Mouse (Mus musculus): ENCODE measurements around the gene Cdh13. TPM values are rescaled to one million over a fixed set of nuclear protein-coding genes. Genes with fewer than 3 reads are reported as not detected.

Cdh13 gene
- total and polyA plus RNA-seq, 3 experiments: 162 to 172 (median 163) TPM

DNA sequence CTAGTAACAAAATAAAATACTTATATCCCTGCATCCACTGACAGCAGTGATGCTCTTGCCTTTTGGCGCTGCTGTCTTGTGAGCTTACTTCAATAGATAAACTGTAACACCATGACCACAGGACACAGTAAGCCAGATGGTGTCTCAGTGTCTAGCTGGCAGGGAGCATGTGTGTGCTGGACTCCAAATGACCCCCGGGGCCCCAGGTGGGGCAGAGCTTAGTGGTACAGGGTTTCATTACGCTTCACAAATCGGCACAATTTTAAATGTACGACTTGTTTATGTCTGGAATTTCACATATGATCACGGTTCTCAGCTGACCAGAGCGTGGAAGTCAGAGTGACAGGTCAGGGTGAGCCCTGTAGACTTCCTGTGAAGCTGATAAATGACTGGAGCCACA is 980.2 kb downstream of the Cdh13 start:
- intact Hi-C loops (cut with DNase I): no loop called here
- TF ChIP-seq EP300 (IDR thresholded peaks at IDR 0.05; ENCODE audit: insufficient read depth, low read depth, low read length) (no peak), CTCF (IDR thresholded peaks at IDR 0.05) (no peak), POLR2A (IDR thresholded peaks at IDR 0.05; ENCODE audit: insufficient read depth, low read depth, low read length) (no peak)
- Histone ChIP-seq H3K36me3 (ENCODE audit: control insufficient read depth, insufficient read depth, low read length) (no peaks in the 10 kb centered on the region), H3K9ac (ENCODE audit: low read depth, low read length) (no peak overlapping the region), H3K79me2 (replicated peaks; ENCODE audit: control insufficient read depth, insufficient read depth, low read length) (no peaks in the 10 kb centered on the region), H3K4me3 (no peak overlapping the region), H3K4me1 (ENCODE audit: control insufficient read depth, insufficient read depth, low read length) (peaks cover 4% of the 10 kb centered on the region; the same call in 1 of the 2 replicates), H3K27me3 (ENCODE audit: control insufficient read depth, insufficient read depth, low read length) (no peaks in the 10 kb centered on the region), H3K27ac (no peak overlapping the region)
- no peak for DNase-seq
- 76% methylated on average over 7 of the region's 7 CpGs for WGBS

DNA sequence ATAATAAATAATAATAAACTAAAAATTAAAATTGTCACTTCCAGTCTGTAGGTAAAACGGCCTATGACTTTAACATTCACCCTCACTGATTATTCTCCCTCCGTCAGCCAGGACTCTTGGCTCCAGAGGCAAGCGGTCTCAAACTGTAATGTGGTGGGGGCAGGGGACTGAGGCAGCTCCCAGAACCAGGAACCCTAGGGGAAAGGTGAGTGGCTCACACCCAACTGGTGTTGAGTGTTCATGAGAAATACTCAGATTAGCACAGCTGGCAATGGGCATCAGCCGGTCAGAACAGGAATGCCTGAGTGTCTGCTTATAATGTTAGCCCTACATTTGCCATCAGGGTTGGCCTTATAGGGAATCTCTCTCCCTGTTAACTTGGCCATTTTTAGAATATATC is 982.8 kb downstream of the Cdh13 start:
- no peaks in the 10 kb centered on the region for H3K79me2 ChIP-seq (replicated peaks; ENCODE audit: control insufficient read depth, insufficient read depth, low read length)
- peak in 1 of 2 experiments; percentile 22 for DNase-seq
- H3K9ac ChIP-seq (ENCODE audit: low read depth, low read length): no peak overlapping the region
- no peaks in the 10 kb centered on the region for H3K36me3 ChIP-seq (ENCODE audit: control insufficient read depth, insufficient read depth, low read length)
- no peak overlapping the region for H3K4me3 ChIP-seq
- no peak for TF ChIP-seq POLR2A (IDR thresholded peaks at IDR 0.05; ENCODE audit: insufficient read depth, low read depth, low read length)
- no peak for TF ChIP-seq CTCF (IDR thresholded peaks at IDR 0.05)
- TF ChIP-seq EP300 (IDR thresholded peaks at IDR 0.05; ENCODE audit: insufficient read depth, low read depth, low read length): no peak
- no peak overlapping the region for H3K27ac ChIP-seq
- no peaks in the 10 kb centered on the region for H3K27me3 ChIP-seq (ENCODE audit: control insufficient read depth, insufficient read depth, low read length)
- intact Hi-C loops (cut with DNase I): no loop called here
- 59% methylated on average over 4 of the region's 4 CpGs for WGBS
- peaks cover 4% of the 10 kb centered on the region; the same call in 1 of the 2 replicates for H3K4me1 ChIP-seq (ENCODE audit: control insufficient read depth, insufficient read depth, low read length)

DNA sequence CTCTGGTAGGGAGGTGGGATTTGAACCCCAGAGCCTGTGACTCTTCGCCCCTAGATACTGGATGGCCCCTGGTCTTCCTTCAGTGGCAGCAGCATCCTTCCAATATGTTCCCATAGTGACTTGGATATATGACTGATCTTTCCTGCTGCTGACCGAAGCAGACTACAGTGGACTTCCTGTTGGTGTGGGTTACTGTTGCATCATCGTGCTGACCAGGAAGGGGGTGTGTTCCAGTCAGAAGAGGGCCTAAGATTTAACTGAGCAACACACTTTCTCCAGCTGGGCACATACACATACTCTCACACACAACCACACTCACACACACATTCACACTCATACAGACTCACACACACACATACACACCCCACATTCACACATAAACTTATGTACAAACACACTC is 986.0 kb downstream of the Cdh13 start:
- no peaks in the 10 kb centered on the region for H3K27me3 ChIP-seq (ENCODE audit: control insufficient read depth, insufficient read depth, low read length)
- peaks cover 4% of the 10 kb centered on the region; the same call in 1 of the 2 replicates for H3K4me1 ChIP-seq (ENCODE audit: control insufficient read depth, insufficient read depth, low read length)
- H3K9ac ChIP-seq (ENCODE audit: low read depth, low read length): no peak overlapping the region
- no peak overlapping the region for H3K27ac ChIP-seq
- no peaks in the 10 kb centered on the region for H3K36me3 ChIP-seq (ENCODE audit: control insufficient read depth, insufficient read depth, low read length)
- 44% methylated on average over 3 of the region's 3 CpGs for WGBS
- no peak for DNase-seq
- no peak for TF ChIP-seq POLR2A (IDR thresholded peaks at IDR 0.05; ENCODE audit: insufficient read depth, low read depth, low read length)
- no peak for TF ChIP-seq EP300 (IDR thresholded peaks at IDR 0.05; ENCODE audit: insufficient read depth, low read depth, low read length)
- no peak for TF ChIP-seq CTCF (IDR thresholded peaks at IDR 0.05)
- H3K4me3 ChIP-seq: no peak overlapping the region
- intact Hi-C loops (cut with DNase I): no loop called here
- no peaks in the 10 kb centered on the region for H3K79me2 ChIP-seq (replicated peaks; ENCODE audit: control insufficient read depth, insufficient read depth, low read length)

DNA sequence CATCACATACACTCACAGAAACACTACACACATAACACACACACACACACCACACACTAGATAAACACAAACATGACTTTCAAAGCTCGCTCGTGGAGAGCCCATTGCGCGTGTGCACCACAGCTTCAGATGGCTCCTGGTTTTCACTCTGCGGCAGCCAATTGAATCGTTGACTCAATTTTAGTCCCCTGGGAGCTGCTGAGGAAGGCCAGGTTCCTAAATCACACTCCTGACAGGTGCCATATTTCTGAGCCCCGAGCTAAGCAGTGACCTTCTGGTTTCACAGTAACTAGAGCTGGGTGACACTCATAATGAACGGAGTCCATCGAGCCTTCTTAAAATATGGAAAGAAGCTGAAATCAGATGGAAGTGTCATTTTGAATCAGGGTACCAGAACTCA is 986.8 kb downstream of the Cdh13 start:
- Histone ChIP-seq H3K79me2 (replicated peaks; ENCODE audit: control insufficient read depth, insufficient read depth, low read length) (no peaks in the 10 kb centered on the region), H3K4me1 (ENCODE audit: control insufficient read depth, insufficient read depth, low read length) (peaks cover 4% of the 10 kb centered on the region; the same call in 1 of the 2 replicates), H3K4me3 (no peak overlapping the region), H3K36me3 (ENCODE audit: control insufficient read depth, insufficient read depth, low read length) (no peaks in the 10 kb centered on the region), H3K9ac (ENCODE audit: low read depth, low read length) (no peak overlapping the region), H3K27me3 (ENCODE audit: control insufficient read depth, insufficient read depth, low read length) (no peaks in the 10 kb centered on the region), H3K27ac (no peak overlapping the region)
- 88% methylated on average over 9 of the region's 9 CpGs for WGBS
- intact Hi-C loops (cut with DNase I): no loop called here
- DNase-seq: no peak
- TF ChIP-seq CTCF (IDR thresholded peaks at IDR 0.05) (no peak), EP300 (IDR thresholded peaks at IDR 0.05; ENCODE audit: insufficient read depth, low read depth, low read length) (no peak), POLR2A (IDR thresholded peaks at IDR 0.05; ENCODE audit: insufficient read depth, low read depth, low read length) (no peak)

DNA sequence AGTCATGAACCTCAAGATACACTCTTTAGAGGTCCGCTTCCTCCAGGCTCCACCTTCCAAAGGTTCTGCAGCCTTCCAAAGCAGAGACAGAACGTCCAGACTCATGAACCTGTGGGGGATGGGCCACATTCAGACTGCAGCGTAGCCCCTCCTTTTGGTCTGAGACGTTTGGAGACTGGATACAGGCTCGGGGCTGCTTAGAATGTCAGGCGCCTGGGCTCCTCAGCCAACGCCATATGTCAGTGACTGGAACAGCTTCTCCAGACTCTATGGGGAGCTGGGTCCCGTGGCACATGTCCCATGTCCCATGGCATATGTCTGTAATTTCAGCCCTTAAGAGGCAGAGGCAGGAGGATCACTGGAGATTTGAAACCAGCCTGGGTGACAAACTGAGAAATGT is 989.4 kb downstream of the Cdh13 start:
- WGBS: 78% methylated on average over 8 of the region's 8 CpGs
- peaks cover 1% of the 10 kb centered on the region; the same call in 1 of the 2 replicates for H3K4me1 ChIP-seq (ENCODE audit: control insufficient read depth, insufficient read depth, low read length)
- intact Hi-C loops (cut with DNase I): no loop called here
- H3K36me3 ChIP-seq (ENCODE audit: control insufficient read depth, insufficient read depth, low read length): no peaks in the 10 kb centered on the region
- TF ChIP-seq CTCF (IDR thresholded peaks at IDR 0.05): no peak
- no peak for TF ChIP-seq EP300 (IDR thresholded peaks at IDR 0.05; ENCODE audit: insufficient read depth, low read depth, low read length)
- TF ChIP-seq POLR2A (IDR thresholded peaks at IDR 0.05; ENCODE audit: insufficient read depth, low read depth, low read length): no peak
- DNase-seq: no peak
- no peaks in the 10 kb centered on the region for H3K27me3 ChIP-seq (ENCODE audit: control insufficient read depth, insufficient read depth, low read length)
- H3K9ac ChIP-seq (ENCODE audit: low read depth, low read length): no peak overlapping the region
- H3K27ac ChIP-seq: no peak overlapping the region
- H3K4me3 ChIP-seq: no peak overlapping the region
- no peaks in the 10 kb centered on the region for H3K79me2 ChIP-seq (replicated peaks; ENCODE audit: control insufficient read depth, insufficient read depth, low read length)

DNA sequence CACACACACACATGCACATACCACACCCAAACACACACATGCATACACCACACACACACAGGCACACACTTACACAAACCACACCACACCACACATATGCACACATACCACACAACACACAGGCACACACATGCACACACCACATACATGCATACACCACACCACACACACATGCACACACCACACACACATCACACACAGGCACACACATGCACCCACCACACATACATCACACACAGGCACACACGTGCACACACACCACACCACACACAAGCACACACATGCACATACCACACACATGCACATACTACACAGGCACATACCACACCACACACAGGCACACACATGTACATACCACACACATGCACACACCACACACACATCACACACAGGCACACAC is 991.9 kb downstream of the Cdh13 start:
- TF ChIP-seq POLR2A (IDR thresholded peaks at IDR 0.05; ENCODE audit: insufficient read depth, low read depth, low read length) (no peak), CTCF (IDR thresholded peaks at IDR 0.05) (no peak), EP300 (IDR thresholded peaks at IDR 0.05; ENCODE audit: insufficient read depth, low read depth, low read length) (no peak)
- no peak overlapping the region for H3K27ac ChIP-seq

More for the DNA sequence above, 991.9 kb downstream of the Cdh13 start:
- WGBS: 91% methylated on average over 1 of the region's 1 CpGs
- Histone ChIP-seq H3K4me1 (ENCODE audit: control insufficient read depth, insufficient read depth, low read length) (peaks cover 5% of the 10 kb centered on the region), H3K4me3 (no peak overlapping the region), H3K27me3 (ENCODE audit: control insufficient read depth, insufficient read depth, low read length) (no peaks in the 10 kb centered on the region), H3K79me2 (replicated peaks; ENCODE audit: control insufficient read depth, insufficient read depth, low read length) (no peaks in the 10 kb centered on the region), H3K36me3 (ENCODE audit: control insufficient read depth, insufficient read depth, low read length) (no peaks in the 10 kb centered on the region), H3K9ac (ENCODE audit: low read depth, low read length) (no peak overlapping the region)
- no peak for DNase-seq
- intact Hi-C loops (cut with DNase I): no loop called here

Measured in heart, adult 2 months (tissue).